Mouse (Mus musculus) lung, embryonic 15.5 days (tissue): ENCODE results near the gene Aamdc. TPM values are rescaled to one million over a fixed set of nuclear protein-coding genes. Genes with fewer than 3 reads are reported as not detected.

Source experiments
- ATAC-seq: fragments of 200-750 bp; cut with Nextera tagmentation; 2 replicates; pipeline ENCODE4 v1.8.0; 2017; ENCODE audit warnings: moderate number of reproducible peaks, borderline replicate concordance; ENCODE audit not compliant: low FRiP score, low TSS enrichment; ENCODE audit errors: extremely low read depth
- H3K27ac ChIP-seq: fragments of 300-500 bp; sonication (generic); 2 replicates; pipeline ENCODE4 v1.5.1; 2015; ENCODE audit warnings: moderate library complexity, mild to moderate bottlenecking, inconsistent platforms
- H3K27me3 ChIP-seq: fragments of 300-500 bp; sonication (generic); 2 replicates; pipeline ENCODE4 v1.6.1; 2015; ENCODE audit warnings: inconsistent platforms
- H3K36me3 ChIP-seq: fragments of 300-500 bp; sonication (generic); 2 replicates; pipeline ENCODE4 v1.6.1; 2015; ENCODE audit warnings: inconsistent platforms
- H3K4me1 ChIP-seq: fragments of 300-500 bp; sonication (generic); 2 replicates; pipeline ENCODE4 v1.6.1; 2015; ENCODE audit warnings: inconsistent platforms
- H3K4me2 ChIP-seq: fragments of 300-500 bp; sonication (generic); 2 replicates; pipeline ENCODE4 v1.6.1; 2015; ENCODE audit warnings: inconsistent platforms, mild to moderate bottlenecking, moderate library complexity
- H3K4me3 ChIP-seq: fragments of 300-500 bp; sonication (generic); 2 replicates; pipeline ENCODE4 v1.5.1; 2015; ENCODE audit warnings: mild to moderate bottlenecking, inconsistent platforms
- H3K9ac ChIP-seq: fragments of 300-500 bp; sonication (generic); 2 replicates; pipeline ENCODE4 v1.6.1; 2015; ENCODE audit warnings: inconsistent platforms
- H3K9me3 ChIP-seq: fragments of 300-500 bp; sonication (generic); 2 replicates; pipeline ENCODE4 v1.6.1; 2016; ENCODE audit warnings: inconsistent platforms
- WGBS: fragments of 180-500 bp; shearing (Covaris S2); methylation state at CpG from one replicate; pipeline ENCODE4 v1.1.7; 2015; 5-methylcytosine and 5-hydroxymethylcytosine counted together
- polyA plus RNA-seq: library from polyadenylated mRNA; unstranded; fragments of >200 nt; fragmentation: Nextera tagmentation; extraction: Ambion mirVana; gene quantifications from 2 replicates; pipeline ENCODE4 v1.2.1, GENCODE M21; 2015

The Aamdc gene
- polyA plus RNA-seq, 1 experiment from 2014 or later = 50.2 TPM

DNA sequence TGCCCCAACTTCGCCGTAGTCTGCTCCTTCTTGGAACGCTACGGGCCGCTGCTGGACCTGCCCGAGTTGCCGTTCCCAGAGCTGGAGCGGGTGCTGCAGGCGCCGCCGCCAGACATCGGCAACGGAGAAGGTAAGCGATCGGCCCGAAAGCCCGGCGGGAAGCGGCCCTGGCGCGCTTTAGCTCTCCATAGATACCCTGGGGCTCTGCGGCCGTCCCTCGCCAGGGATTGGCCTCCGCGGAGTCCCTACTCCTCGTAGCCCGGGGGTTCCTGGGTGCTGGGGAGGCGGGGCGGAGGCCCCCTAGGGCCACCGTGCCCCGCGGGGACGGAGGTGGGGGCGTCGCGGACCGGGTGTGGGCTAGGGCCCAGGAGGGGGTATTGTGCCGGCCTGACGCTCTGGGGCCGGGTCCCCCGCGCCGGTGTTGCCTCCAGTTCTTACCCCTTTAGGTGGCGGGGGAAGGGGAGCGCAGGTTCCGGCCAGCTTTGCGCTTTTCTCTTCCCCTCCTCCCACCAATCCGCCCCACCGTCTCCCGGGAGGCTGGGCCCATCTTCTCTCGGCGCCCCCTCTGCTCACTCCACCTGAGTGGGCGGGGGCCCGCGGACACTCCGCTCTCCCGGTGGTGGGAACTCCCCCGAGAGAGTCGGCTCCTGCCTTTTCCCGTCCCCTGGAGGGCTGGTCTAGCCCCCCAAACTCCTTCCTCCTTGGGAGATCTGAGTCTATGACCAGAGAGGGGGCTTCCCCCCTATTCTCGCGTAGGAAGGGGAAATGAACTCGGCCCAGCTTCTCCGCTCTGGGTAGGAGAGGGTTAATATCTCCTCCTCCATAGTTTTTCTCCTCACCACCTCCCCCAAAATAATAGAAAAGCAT, 912 bp upstream of the Aamdc start:
- WGBS = under 1% methylated on average over 52 of the region's 65 CpGs
- H3K36me3 ChIP-seq = no peaks in the 10 kb centered on the region
- no peaks in the 10 kb centered on the region for H3K27me3 ChIP-seq
- H3K9me3 ChIP-seq = no peaks in the 10 kb centered on the region
- peak overlapping the region; percentile 83 for H3K4me3 ChIP-seq
- peak overlapping the region; percentile 72 for H3K4me2 ChIP-seq
- peaks cover 16% of the 10 kb centered on the region; the same call in 1 of the 2 replicates for H3K4me1 ChIP-seq
- peak overlapping the region; percentile 99 for H3K27ac ChIP-seq
- ATAC-seq = peak; percentile 36
- H3K9ac ChIP-seq = peak overlapping the region; percentile 96

- WGBS = 28% methylated on average over 8 of the region's 8 CpGs
- Histone ChIP-seq H3K4me1 (peaks cover 13% of the 10 kb centered on the region; the same call in 1 of the 2 replicates), H3K9me3 (no peaks in the 10 kb centered on the region), H3K4me3 (peak overlapping the region; percentile 83), H3K9ac (peak overlapping the region; percentile 67), H3K36me3 (no peaks in the 10 kb centered on the region), H3K4me2 (peak overlapping the region; percentile 72), H3K27me3 (no peaks in the 10 kb centered on the region), H3K27ac (peak overlapping the region; percentile 99)
- no peak for ATAC-seq
Observed at GRCm38 (mm10) chr7:97578361-97579066, 783 bp downstream of the Aamdc start.

DNA sequence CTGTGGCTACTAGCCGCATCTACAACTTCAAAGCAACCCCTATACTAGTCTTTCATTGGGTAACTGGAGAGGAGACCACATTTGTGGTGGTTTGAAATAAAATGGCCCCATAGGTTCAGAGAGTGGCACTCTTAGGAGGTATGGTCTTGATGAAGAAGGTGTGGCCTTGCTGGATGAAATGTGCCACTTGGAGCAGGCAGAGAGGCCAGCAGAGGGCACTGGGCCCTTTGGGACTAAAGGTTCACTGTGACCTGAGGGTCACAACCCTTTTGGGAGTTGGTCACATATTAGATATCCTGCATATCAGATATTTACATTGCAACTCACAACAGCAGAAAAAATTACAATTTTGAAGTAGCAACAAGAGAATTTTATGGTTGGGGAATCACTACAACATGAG, 8.9 kb downstream of the Aamdc start:
- Histone ChIP-seq H3K4me1 (no peaks in the 10 kb centered on the region), H3K27ac (no peak overlapping the region), H3K9me3 (no peaks in the 10 kb centered on the region), H3K4me2 (no peak overlapping the region), H3K9ac (no peak overlapping the region), H3K4me3 (no peak overlapping the region), H3K36me3 (no peaks in the 10 kb centered on the region), H3K27me3 (no peaks in the 10 kb centered on the region)
- ATAC-seq = no peak
- WGBS = 82% methylated on average over 1 of the region's 1 CpGs

GRCm38 (mm10) chr7:97569372-97569771, 9.9 kb downstream of the Aamdc start:
- ATAC-seq = no peak
- H3K4me2 ChIP-seq = no peak overlapping the region
- H3K4me3 ChIP-seq = no peak overlapping the region
- H3K9me3 ChIP-seq = no peaks in the 10 kb centered on the region
- no peak overlapping the region for H3K9ac ChIP-seq
- no peaks in the 10 kb centered on the region for H3K36me3 ChIP-seq
- WGBS = 76% methylated on average over 4 of the region's 4 CpGs
- no peaks in the 10 kb centered on the region for H3K27me3 ChIP-seq
- no peak overlapping the region for H3K27ac ChIP-seq
- H3K4me1 ChIP-seq = no peaks in the 10 kb centered on the region

DNA sequence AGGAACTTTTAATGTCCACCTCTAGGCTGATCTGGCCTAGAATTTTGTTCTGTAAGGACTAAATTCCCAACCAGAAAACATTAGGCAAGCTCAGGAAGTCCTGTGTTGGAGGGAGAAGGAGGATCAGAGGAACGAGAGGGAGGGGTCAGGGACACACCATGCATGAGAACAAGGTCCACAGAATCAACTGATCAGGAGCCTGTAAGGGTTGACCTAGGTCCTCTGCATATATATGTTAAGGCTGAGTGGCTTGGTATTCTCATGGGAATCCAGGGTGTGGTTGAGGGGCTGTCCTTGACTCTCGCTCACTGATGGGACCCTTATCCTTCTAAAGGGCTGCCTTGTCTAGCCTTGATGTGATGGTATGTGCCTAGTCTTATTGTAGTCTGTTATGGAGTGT, 15.7 kb downstream of the Aamdc start:
- no peaks in the 10 kb centered on the region for H3K27me3 ChIP-seq
- ATAC-seq = no peak
- H3K4me3 ChIP-seq = no peak overlapping the region
- H3K36me3 ChIP-seq = no peaks in the 10 kb centered on the region
- no peak overlapping the region for H3K27ac ChIP-seq
- H3K4me2 ChIP-seq = no peak overlapping the region
- no peaks in the 10 kb centered on the region for H3K9me3 ChIP-seq
- H3K4me1 ChIP-seq = no peaks in the 10 kb centered on the region
- H3K9ac ChIP-seq = no peak overlapping the region
- 77% methylated on average over 2 of the region's 2 CpGs for WGBS

DNA sequence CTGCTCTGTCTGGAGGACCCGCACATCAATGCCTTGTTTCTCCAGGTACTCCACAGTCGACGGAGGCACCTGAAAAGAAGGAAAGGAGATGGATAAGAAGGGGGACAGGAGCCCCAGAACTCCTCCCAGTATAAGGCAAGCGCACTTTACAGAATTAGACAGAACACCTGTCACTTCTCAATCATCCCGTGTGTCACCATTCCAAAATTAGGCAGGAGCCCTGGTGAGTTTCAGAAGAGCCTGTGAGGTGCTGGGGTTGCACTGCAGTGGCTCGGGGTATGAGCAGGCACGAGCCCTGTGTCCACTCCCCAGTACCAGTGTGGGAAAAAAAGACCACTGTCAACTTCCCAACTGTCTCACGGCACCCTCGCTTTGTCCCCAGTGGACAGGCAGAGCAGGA, 28.6 kb downstream of the Aamdc start:
- Histone ChIP-seq H3K27ac (no peak overlapping the region), H3K4me1 (no peaks in the 10 kb centered on the region), H3K4me2 (no peak overlapping the region), H3K9me3 (no peaks in the 10 kb centered on the region), H3K4me3 (no peak overlapping the region), H3K9ac (no peak overlapping the region), H3K36me3 (no peaks in the 10 kb centered on the region), H3K27me3 (no peaks in the 10 kb centered on the region)
- 85% methylated on average over 9 of the region's 9 CpGs for WGBS
- ATAC-seq = no peak

- no peak for ATAC-seq
- 93% methylated on average over 10 of the region's 10 CpGs for WGBS
Observed at GRCm38 (mm10) chr7:97549301-97549700, 30.0 kb downstream of the Aamdc start.

DNA sequence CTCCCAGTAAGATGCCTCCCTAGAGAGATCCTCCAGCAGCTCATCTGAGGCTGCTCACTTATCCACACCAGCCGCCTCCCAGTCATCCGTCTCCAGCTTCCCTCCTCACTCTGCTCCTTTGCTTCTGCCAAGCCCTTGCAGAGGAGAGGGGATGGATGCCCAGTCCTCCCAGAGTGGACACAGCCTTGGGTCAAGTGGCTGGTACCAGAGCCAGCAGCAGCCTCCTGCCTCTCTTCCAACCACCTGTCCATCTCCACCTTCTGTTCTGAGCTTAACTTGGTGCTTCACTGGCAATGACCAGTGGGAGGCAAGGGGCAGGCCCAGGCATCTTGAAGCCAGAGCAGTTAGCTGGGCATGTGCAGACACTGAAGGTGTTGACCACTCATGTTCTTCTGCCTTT, 32.8 kb downstream of the Aamdc start:
- no peak for ATAC-seq
- Histone ChIP-seq H3K36me3 (peaks cover 18% of the 10 kb centered on the region), H3K4me3 (no peak overlapping the region), H3K27me3 (no peaks in the 10 kb centered on the region), H3K4me1 (no peaks in the 10 kb centered on the region), H3K9ac (no peak overlapping the region), H3K9me3 (no peaks in the 10 kb centered on the region), H3K27ac (no peak overlapping the region), H3K4me2 (no peak overlapping the region)
- WGBS = 71% methylated on average over 2 of the region's 2 CpGs

More at GRCm38 (mm10) chr7:97549301-97549700, 30.0 kb downstream of the Aamdc start:
- Histone ChIP-seq H3K4me2 (no peak overlapping the region), H3K9me3 (no peaks in the 10 kb centered on the region), H3K27me3 (no peaks in the 10 kb centered on the region), H3K36me3 (no peaks in the 10 kb centered on the region), H3K27ac (no peak overlapping the region), H3K4me1 (no peaks in the 10 kb centered on the region), H3K9ac (no peak overlapping the region), H3K4me3 (no peak overlapping the region)

DNA sequence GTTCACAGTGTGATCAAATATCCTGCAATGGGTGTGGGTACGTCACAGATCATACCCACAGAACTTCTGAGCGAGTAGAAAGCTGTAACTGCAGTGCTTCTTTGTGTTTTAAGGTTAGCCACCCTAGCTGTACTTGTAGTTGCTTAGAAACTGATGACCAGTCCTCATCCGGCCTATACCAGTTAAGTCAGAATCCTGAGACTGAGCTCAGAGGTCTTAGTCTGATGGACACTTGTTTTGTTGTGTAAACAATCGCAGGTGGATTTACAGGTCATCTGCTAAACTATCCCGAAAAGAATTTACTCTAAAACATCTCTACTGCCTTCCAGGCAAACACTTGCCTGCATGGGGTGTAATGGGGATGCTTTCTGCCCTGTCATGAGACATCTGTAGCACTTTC, 42.7 kb downstream of the Aamdc start:
- WGBS = 86% methylated on average over 5 of the region's 5 CpGs
- Histone ChIP-seq H3K9me3 (no peaks in the 10 kb centered on the region), H3K36me3 (peaks cover 72% of the 10 kb centered on the region), H3K27ac (no peak overlapping the region), H3K27me3 (no peaks in the 10 kb centered on the region), H3K4me3 (no peak overlapping the region), H3K4me2 (no peak overlapping the region), H3K9ac (no peak overlapping the region), H3K4me1 (no peaks in the 10 kb centered on the region)
- ATAC-seq = no peak

DNA sequence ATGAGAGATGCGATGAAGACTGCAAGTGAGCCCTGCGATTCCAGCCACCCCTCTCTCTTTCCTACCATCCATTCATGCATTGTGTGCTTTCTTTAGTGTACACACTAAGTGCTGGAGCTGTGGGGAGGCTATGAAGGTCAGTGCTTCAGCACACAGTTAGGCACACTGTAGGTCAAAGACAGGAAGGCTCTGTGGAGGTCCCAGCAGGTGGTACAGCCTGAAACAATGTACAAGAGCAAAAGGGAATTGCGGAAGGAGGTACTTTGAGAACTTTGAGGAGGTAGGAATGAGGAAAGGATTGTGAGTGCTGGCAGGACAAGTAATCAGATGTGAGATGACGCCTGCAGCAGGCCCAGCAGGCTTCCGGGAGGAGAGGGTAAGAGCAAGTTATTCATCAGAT, 43.8 kb downstream of the Aamdc start:
- Histone ChIP-seq H3K36me3 (peaks cover 73% of the 10 kb centered on the region), H3K27me3 (no peaks in the 10 kb centered on the region), H3K9me3 (no peaks in the 10 kb centered on the region), H3K4me1 (no peaks in the 10 kb centered on the region), H3K9ac (no peak overlapping the region), H3K27ac (no peak overlapping the region), H3K4me2 (no peak overlapping the region), H3K4me3 (no peak overlapping the region)
- 87% methylated on average over 5 of the region's 5 CpGs for WGBS
- no peak for ATAC-seq

- no peak overlapping the region for H3K4me2 ChIP-seq
- no peak overlapping the region for H3K27ac ChIP-seq
- H3K27me3 ChIP-seq = no peaks in the 10 kb centered on the region
- no peaks in the 10 kb centered on the region for H3K9me3 ChIP-seq
- no peak overlapping the region for H3K4me3 ChIP-seq
- WGBS = 84% methylated on average over 2 of the region's 2 CpGs
- no peak overlapping the region for H3K9ac ChIP-seq
- H3K4me1 ChIP-seq = no peaks in the 10 kb centered on the region
- peaks cover 52% of the 10 kb centered on the region for H3K36me3 ChIP-seq
- no peak for ATAC-seq
Observed at GRCm38 (mm10) chr7:97519935-97520334, 59.4 kb downstream of the Aamdc start.

- H3K4me1 ChIP-seq = no peaks in the 10 kb centered on the region
- H3K4me3 ChIP-seq = no peak overlapping the region
- no peak for ATAC-seq
- H3K9ac ChIP-seq = no peak overlapping the region
- peaks cover 80% of the 10 kb centered on the region for H3K36me3 ChIP-seq
- H3K4me2 ChIP-seq = no peak overlapping the region
- H3K9me3 ChIP-seq = no peaks in the 10 kb centered on the region
- H3K27me3 ChIP-seq = no peaks in the 10 kb centered on the region
- no peak overlapping the region for H3K27ac ChIP-seq
- WGBS = 59% methylated on average over 1 of the region's 1 CpGs
Observed at GRCm38 (mm10) chr7:97514786-97515185, 64.5 kb downstream of the Aamdc start.
